Mouse (Mus musculus) ES-E14 (cell line): Measurements from ENCODE around the gene Rph3a.

Experiments
- CHD2 ChIP-seq: IDR thresholded peaks from 2 replicates; pipeline ENCODE4 v1.6.1; 2014; ENCODE audit warnings: mild to moderate bottlenecking, low read depth, low read length, inconsistent platforms
- HCFC1 ChIP-seq: IDR thresholded peaks from 2 replicates; pipeline ENCODE4 v1.6.1; 2012; ENCODE audit warnings: low read length, inconsistent platforms, borderline replicate concordance; ENCODE audit not compliant: insufficient read depth
- ZC3H11A ChIP-seq: IDR thresholded peaks from 2 replicates; pipeline ENCODE4 v1.6.1; 2012; ENCODE audit warnings: low read depth, mild to moderate bottlenecking, inconsistent platforms, low read length, borderline replicate concordance
- ZNF384 ChIP-seq: IDR thresholded peaks from 2 replicates; pipeline ENCODE4 v1.6.1; 2012; ENCODE audit warnings: low read depth, low read length, inconsistent platforms

DNA sequence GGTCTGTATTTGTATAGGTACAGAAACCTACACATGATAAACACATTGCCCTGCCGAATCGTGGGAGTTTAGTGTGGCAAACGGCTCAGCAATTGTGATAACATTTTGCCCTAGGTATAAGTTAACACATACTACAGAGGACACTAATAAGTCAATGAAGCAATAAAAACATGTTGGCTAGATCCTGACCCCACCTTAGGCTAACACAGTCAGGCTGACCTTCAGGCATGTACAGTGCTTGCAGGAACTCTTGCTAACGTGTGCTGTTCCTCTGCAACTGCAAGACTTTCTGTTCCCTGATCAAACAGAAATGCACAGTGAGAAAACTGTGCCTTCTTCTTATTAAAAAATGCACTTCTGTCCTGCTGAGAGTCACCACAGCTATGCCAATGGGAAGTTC lies 85.9 kb downstream of the Rph3a start:
- TF ChIP-seq HCFC1 (no peak), ZNF384 (no peak), ZC3H11A (no peak), CHD2 (no peak)
